7 mouse cellular contexts compared by ENCODE assay signal in genomic region chr9:59750267-59751065, GRCm38 (mm10). TPM values are rescaled to one million over a fixed set of nuclear protein-coding genes. Genes with fewer than 3 reads are reported as not detected.
DNase-seq lines count a peak whose midpoint lies in the region; ATAC-seq lines count a peak whose summit lies in the region.

TSS of gene Senp8 (minus strand) at chr9:59750710.
TSS of gene Myo9a (plus strand) at chr9:59750896.

- no peaks in the 10 kb centered on the region for H3K36me3 ChIP-seq in embryonic facial prominence, embryonic 11.5 days (replicated peaks; ENCODE audit: control insufficient read depth, insufficient read depth, low read depth, low read length)
- no peaks in the 10 kb centered on the region for H3K36me3 ChIP-seq in limb, embryonic 10.5 days
- no peaks in the 10 kb centered on the region for H3K36me3 ChIP-seq in midbrain, embryonic 13.5 days

- peak; percentile 93 for ATAC-seq in embryonic facial prominence, embryonic 11.5 days (replicated peaks; ENCODE audit: insufficient number of reproducible peaks, low FRiP score, low TSS enrichment, low read depth)
- ATAC-seq in granulocyte monocyte progenitor cell, adult 5-6 weeks (replicated peaks; ENCODE audit: poor library complexity, severe bottlenecking), result peak; percentile 80
- ATAC-seq in midbrain, embryonic 13.5 days, result peak; percentile 94

- H3K27ac ChIP-seq in embryonic facial prominence, embryonic 11.5 days (replicated peaks; ENCODE audit: low read depth, low read length), result peak within 1 kb of the TSS; percentile 82
- H3K27ac ChIP-seq in limb, embryonic 10.5 days, result peak within 1 kb of the TSS; percentile 93
- H3K27ac ChIP-seq in midbrain, embryonic 13.5 days, result peak within 1 kb of the TSS; percentile 92

- H3K27me3 ChIP-seq in embryonic facial prominence, embryonic 11.5 days (ENCODE audit: control insufficient read depth, insufficient read depth, low read length), result no peaks in the 10 kb centered on the region
- H3K27me3 ChIP-seq in limb, embryonic 10.5 days (ENCODE audit: low read depth, poor library complexity, severe bottlenecking), result no peaks in the 10 kb centered on the region
- H3K27me3 ChIP-seq in midbrain, embryonic 13.5 days, result no peaks in the 10 kb centered on the region

- under 1% methylated on average over 57 of the region's 59 CpGs for WGBS in embryonic facial prominence, embryonic 11.5 days
- under 1% methylated on average over 59 of the region's 59 CpGs for WGBS in limb, embryonic 10.5 days
- under 1% methylated on average over 59 of the region's 59 CpGs for WGBS in midbrain, embryonic 13.5 days

- DNase-seq in adrenal gland, postnatal 14 days, result peak; percentile 100
- peak; percentile 99 for DNase-seq in embryonic facial prominence, embryonic 11.5 days (ENCODE audit: low spot score)
- DNase-seq in kidney, adult 11 months, result peak; percentile 99
- peak; percentile 100 for DNase-seq in limb, embryonic 10.5 days (ENCODE audit: low spot score)
- DNase-seq in spleen, adult 12 weeks (ENCODE audit: low spot score), result peak; percentile 100

- peak within 1 kb of the TSS; percentile 89 for H3K9ac ChIP-seq in embryonic facial prominence, embryonic 11.5 days (replicated peaks; ENCODE audit: low read length)
- H3K9ac ChIP-seq in midbrain, embryonic 13.5 days (replicated peaks), result peak within 1 kb of the TSS; percentile 92

- no peaks in the 10 kb centered on the region; the same call in 1 of the 2 replicates for H3K4me1 ChIP-seq in embryonic facial prominence, embryonic 11.5 days (ENCODE audit: control insufficient read depth, insufficient read depth, low read length)
- H3K4me1 ChIP-seq in limb, embryonic 10.5 days, result peaks cover 19% of the 10 kb centered on the region
- H3K4me1 ChIP-seq in midbrain, embryonic 13.5 days (replicated peaks), result peaks cover 18% of the 10 kb centered on the region

- no peaks in the 10 kb centered on the region for H3K9me3 ChIP-seq in embryonic facial prominence, embryonic 11.5 days (replicated peaks; ENCODE audit: control insufficient read depth, low read length)
- no peaks in the 10 kb centered on the region for H3K9me3 ChIP-seq in limb, embryonic 10.5 days (replicated peaks)
- no peaks in the 10 kb centered on the region for H3K9me3 ChIP-seq in midbrain, embryonic 13.5 days

- H3K4me2 ChIP-seq in embryonic facial prominence, embryonic 11.5 days (ENCODE audit: low read depth, low read length), result peak within 1 kb of the TSS; percentile 73
- peak within 1 kb of the TSS; percentile 69 for H3K4me2 ChIP-seq in midbrain, embryonic 13.5 days (replicated peaks)

- H3K4me3 ChIP-seq in embryonic facial prominence, embryonic 11.5 days (ENCODE audit: low read depth, low read length), result peak within 1 kb of the TSS; percentile 87
- H3K4me3 ChIP-seq in limb, embryonic 10.5 days, result peak within 1 kb of the TSS; percentile 99
- peak within 1 kb of the TSS; percentile 77 for H3K4me3 ChIP-seq in midbrain, embryonic 13.5 days (replicated peaks)

RNA-seq across cellular contexts. Expression of gene Senp8, which starts in this region (rescaled TPM):
- 5.5 and 6.6 TPM in 2 replicates for total RNA-seq in adrenal gland, postnatal 14 days (2021)
- 18.8 and 22.1 TPM in 2 replicates for polyA plus RNA-seq in embryonic facial prominence, embryonic 11.5 days (2014; fragmentation: Nextera tagmentation; extraction: Ambion mirVana)
- 2.3 and 3.8 TPM in 2 replicates for total RNA-seq in granulocyte monocyte progenitor cell, adult 5-6 weeks (2014; fragmentation: Nextera tagmentation)
- 4.5 and 5.5 TPM in 2 replicates for total RNA-seq in granulocyte monocyte progenitor cell, adult 5-6 weeks (2017)
- 16.0 and 16.6 TPM in 2 replicates for polyA plus RNA-seq in limb, embryonic 10.5 days (2016; fragmentation: Nextera tagmentation; extraction: Ambion mirVana)
- 14.4 and 16.3 TPM in 2 replicates for polyA plus RNA-seq in midbrain, embryonic 13.5 days (2015; fragmentation: Nextera tagmentation; extraction: Ambion mirVana)

RNA-seq across cellular contexts. Expression of gene Myo9a, which starts in this region (rescaled TPM):
- total RNA-seq in adrenal gland, postnatal 14 days (2021), result 14.1 and 18.9 TPM in 2 replicates
- polyA plus RNA-seq in embryonic facial prominence, embryonic 11.5 days (2014; fragmentation: Nextera tagmentation; extraction: Ambion mirVana), result 13.3 and 15.7 TPM in 2 replicates
- 6.8 and 11.2 TPM in 2 replicates for total RNA-seq in granulocyte monocyte progenitor cell, adult 5-6 weeks (2014; fragmentation: Nextera tagmentation)
- total RNA-seq in granulocyte monocyte progenitor cell, adult 5-6 weeks (2017), result 19.4 and 26.4 TPM in 2 replicates
- 8.5 and 12.3 TPM in 2 replicates for polyA plus RNA-seq in limb, embryonic 10.5 days (2016; fragmentation: Nextera tagmentation; extraction: Ambion mirVana)
- 24.5 and 25.7 TPM in 2 replicates for polyA plus RNA-seq in midbrain, embryonic 13.5 days (2015; fragmentation: Nextera tagmentation; extraction: Ambion mirVana)

Comparison
In these comparisons a context has a peak if more than half of its experiments do, and no peak if none do; other contexts are left out.
1. Peak in every context shown above with its lines: DNase-seq, ATAC-seq, H3K4me3 ChIP-seq and H3K27ac ChIP-seq.